Mouse (Mus musculus) thymus, adult 2 months (tissue): ENCODE results near the gene Klhl26.

Source experiments
- CTCF ChIP-seq: fragments of 200-500 bp; IDR thresholded peaks from 2 replicates; pipeline ENCODE4 v1.5.1; 2012; ENCODE audit warnings: mild to moderate bottlenecking, control low read depth, low read length, moderate library complexity, borderline replicate concordance; ENCODE audit not compliant: control insufficient read depth, poor library complexity, insufficient read depth; ENCODE audit errors: extremely low read depth
- POLR2A ChIP-seq: fragments of 200-500 bp; IDR thresholded peaks from 2 replicates; pipeline ENCODE4 v1.6.1; 2012; ENCODE audit warnings: mild to moderate bottlenecking, low read length, control low read depth, moderate library complexity; ENCODE audit not compliant: control insufficient read depth, poor library complexity, insufficient read depth; ENCODE audit errors: extremely low read depth

DNA sequence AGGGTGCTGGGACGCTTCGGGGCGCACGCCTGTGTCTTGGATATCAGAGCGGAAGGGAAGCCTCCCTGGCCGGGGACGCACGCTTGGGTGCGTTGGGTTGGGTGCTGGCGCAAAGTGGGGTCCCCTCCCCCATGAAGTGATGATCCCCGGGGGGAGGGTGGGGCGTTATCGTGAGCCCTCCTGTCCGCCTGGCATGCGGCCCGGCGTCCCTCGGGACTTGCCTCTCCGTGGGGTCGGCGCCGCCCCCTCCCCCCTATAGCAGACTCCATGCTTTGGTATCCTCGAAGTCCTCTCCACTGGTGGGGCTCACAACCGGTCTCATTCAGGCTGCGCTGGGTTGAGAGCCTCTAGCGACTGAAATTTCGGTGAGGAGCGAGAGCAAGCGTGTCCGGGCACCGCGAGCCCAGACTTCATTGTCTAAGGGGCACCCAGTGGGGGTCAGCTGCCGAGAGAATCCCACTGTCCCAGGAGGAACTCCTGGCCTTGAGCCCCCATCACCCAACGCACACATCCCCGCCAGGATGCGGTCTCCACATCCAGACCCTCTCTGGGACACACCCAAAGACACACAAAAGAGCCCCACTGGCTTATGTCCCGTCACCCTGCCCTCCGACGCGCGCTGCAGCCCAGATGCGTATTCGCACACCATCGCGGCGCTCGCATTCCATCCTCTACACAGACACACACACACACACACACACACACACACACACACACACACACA is 17.1 kb upstream of the Klhl26 start:
- TF ChIP-seq CTCF (no peak), POLR2A (no peak)
